Mouse (Mus musculus): ENCODE measurements around the gene Gm28308.

The Gm28308 gene

DNA sequence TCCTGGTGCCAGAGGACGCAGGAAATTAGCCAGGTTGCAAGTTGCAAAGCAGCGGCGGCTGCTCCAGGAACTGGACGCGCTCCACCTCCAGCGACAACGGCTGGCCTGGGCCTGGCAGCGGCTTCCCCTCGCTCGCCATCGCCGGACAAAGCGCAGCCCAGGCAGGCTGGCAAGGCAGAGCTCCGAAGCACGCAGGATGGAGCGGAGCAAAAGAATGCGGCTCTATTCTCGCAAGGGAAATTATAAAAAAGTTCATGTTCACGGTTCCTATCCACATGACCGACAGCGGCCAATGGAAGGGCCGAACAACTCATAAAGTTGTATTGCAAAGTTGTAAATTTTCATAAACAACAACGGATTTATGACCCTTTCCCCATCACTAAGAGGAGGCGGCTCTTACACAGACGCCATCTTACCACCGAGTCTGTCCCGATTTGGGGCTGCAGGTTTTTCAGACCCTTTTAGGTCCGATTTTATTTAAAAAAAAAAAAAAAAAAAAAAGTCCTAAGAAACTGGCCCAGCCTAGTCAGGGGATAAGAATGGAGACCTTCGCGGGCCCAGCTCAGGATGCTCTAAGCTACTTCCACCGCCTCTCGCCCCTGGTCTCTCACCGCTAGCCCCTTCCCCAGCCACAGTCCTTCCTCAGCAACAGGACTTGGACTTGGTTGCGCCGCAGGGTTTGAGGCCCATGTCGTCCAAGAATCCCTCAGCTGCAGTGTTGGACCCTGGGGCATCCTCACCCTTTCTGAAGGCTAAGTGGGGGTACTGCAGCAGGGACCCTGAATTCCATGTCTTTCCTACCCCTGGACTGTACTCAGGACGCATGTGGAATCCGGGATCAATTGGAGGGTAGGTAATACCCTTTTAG lies at the start of gene Gm28308, which contains the start of gene Hoxa3:
TSS of gene Gm28308 (minus strand) at position 221 of the 868 bp plus-strand sequence.
TSS of gene Hoxa3 (minus strand) at position 218 of the 868 bp plus-strand sequence.
- no peak for DNase-seq (ENCODE audit: low read depth, low spot score)

DNA sequence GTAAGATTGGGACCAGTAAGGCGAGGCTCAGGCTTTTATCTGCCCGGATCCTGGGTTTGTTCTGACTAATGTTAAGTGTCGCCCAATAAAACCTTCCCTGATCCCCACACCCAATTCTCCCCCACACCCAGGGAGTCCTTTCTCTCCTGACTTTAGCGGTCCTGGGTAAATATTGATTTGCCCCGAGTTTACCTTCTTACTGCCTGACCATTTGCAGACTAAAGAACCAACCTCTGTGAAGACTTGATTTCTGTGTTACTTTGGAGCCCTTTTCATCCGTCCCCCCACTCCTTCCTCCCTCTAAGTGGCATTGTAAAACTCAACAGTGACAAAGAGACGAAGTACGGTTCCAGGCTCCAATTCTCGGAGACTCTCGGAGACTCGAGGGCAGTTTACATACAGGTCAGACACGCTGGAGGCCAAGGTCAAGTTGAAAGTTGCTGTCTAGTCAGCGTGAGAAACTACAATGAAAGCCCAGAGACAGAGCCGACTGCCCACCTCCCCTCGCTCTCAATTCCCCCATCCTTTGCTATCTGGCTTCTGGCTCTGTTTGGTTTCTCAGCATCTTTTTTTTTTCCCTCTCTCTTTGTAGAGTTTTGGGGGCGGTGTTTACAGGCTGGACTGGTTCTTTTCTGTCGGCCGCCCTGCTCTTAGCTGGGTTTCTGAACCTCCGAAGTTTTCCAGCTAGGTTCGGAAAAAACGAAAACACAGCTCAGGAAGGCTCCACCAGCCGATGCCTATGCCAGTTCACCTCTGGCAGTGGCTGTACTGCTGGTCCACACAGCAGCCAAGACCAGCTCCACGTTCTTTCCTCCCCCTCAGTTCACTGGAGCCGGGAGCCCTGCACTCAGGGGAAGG lies 49.6 kb upstream of the Gm28308 start:
- peak; percentile 25 for DNase-seq (ENCODE audit: low read depth, low spot score)

DNA sequence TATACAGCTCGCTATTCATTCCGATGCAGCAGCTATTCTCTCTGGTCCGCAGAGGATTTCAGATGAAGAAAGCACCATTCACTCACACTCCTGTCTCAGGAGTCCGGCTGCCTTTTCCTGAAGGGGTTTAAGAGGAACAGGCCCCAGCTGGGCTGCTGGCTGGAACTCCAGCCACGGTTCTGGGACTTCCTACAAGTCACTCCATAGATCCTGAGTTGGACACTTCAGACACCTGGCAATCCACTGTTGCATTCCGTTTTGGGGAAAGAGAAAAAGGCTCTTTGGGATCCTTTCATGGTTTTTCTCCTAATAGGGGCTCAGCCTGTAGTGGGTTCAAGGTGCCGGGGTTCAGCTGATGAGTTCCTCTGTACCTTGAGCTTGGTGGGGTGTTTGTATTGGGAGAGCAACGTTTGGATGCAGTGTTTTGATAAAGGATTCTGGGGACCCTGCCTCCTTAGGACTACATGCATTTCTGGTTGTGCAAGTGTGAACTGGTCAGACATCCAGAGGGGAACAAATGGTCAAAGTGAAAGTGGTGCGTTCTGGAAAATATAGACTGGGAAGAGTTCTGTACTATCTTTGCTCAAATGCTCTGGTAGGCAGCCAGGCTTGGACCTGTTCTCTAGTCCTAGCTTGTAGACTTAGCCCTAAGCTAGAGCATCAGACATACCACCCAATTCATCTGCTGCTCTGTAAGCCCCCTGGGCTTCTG lies 48.8 kb upstream of the Gm28308 start:
- DNase-seq (ENCODE audit: low read depth, low spot score) = peak; percentile 26

- peak; percentile 58 for DNase-seq (ENCODE audit: low read depth, low spot score)
These were observed 47.8 kb upstream of the Gm28308 start, which contains the start of gene Hoxa13 for GRCm38 (mm10) chr6:52260654-52261575. TSS of gene Hoxa13 (minus strand) at chr6:52260880.

DNA sequence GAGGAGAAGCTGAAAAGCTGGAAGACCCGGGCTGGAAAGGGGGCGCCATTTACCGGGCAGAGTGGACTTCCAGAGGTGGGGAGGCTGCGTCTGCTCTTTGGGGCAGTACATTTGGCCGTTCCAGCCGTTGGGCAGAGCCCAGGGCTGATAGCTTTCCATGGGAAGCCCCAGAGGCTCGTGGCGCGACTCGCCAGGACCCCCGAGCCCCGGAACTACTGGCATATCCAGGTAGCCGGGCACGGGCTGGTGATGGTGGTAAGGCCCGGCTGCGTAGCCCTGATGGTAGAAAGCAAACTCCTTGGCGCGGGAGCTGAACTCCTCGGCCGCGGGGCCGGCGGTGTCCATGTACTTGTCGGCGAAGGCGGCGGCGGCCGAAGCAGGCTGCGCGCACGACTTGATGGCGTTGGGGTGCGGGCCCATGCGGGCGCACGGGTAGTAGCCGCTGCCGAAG lies 46.7 kb upstream of the Gm28308 start:
- peak; percentile 43 for DNase-seq (ENCODE audit: low read depth, low spot score)

DNA sequence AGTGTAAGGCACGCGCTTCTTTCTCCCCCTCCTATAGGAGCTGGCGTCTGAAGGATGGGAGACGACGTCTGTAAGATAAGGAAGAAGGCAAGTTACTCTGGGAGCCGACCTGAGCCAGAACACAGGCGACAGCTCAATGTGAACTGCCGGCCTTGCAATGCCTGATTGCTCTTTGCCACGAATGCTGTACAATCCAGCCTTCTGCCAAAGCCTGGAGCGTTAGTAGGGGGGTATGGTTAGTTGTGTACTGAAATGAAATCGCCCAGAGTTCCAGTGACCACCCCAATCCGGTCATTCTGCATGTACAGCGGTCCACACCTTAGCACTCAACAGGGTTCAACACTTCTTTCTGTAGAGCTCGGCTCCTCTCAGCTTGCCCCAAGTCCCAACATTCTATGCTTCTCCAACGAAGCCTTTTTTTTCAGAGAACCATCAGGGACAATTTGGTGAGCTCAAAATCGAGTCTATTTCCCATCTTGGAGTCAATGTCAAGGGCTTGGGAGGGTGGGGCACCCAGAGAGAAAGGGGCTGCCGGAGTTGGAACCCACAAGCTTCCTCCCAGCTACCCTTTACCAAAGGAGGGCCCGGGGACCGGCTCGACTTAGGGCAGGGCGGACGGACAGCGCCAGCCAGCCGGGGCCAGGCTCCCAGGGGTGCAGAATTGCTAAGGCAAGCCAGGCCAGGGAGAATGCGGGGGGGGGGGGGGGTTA lies 46.1 kb upstream of the Gm28308 start:
- peak; percentile 35 for DNase-seq (ENCODE audit: low read depth, low spot score)

DNA sequence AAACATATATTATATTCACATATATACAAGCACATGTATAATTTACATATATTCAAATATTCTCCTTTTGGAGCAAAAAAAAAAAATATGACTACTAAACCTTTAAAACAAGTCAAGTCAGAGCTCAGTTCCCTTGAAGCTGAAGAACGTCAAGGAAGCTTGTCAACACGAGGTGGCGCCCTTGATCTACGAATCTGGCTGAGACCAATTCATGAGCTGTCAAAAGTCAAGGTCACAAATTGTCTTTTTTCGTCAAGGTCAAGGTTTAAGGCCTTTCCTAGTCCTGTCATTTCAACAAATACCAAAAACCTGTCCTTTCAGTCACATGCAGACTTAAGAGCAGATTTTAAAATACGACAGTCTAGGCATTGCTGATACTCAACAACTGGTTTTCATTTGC lies 43.8 kb upstream of the Gm28308 start:
- peak; percentile 72 for DNase-seq (ENCODE audit: low read depth, low spot score)

GRCm38 (mm10) chr6:52253511-52254500 lies 40.7 kb upstream of the Gm28308 start:
- peak; percentile 31 for DNase-seq (ENCODE audit: low read depth, low spot score)

DNA sequence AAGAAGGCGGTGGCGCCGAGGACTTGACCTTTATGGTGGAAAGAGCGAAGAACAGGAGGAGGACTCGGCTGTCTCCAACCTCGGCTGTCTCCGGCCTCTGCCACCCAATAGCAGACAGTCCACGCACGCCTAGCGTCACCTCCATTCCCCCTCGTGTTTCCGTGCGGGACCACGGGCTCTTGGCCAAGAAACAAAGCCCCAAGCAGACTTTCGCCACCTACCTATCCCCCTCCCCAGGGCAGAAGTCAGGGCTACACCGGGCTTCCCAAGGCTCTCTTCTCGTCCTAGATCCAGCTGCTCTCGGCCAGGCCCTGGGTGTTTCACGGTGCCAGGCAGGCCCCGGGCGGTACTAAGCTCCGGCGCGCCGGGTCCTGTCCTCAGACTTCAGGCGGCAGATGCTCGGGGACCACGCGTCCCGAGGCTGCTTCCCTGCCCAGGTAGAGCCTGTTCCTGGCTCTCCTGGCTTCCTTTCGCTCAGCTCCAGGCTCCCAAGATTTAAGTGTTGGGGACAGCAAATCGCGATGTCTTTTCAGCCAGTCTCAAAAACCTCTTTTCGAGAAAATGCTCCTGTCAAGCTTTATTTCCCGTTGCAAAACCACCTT lies 39.7 kb upstream of the Gm28308 start:
- peak; percentile 53 for DNase-seq (ENCODE audit: low read depth, low spot score)

DNA sequence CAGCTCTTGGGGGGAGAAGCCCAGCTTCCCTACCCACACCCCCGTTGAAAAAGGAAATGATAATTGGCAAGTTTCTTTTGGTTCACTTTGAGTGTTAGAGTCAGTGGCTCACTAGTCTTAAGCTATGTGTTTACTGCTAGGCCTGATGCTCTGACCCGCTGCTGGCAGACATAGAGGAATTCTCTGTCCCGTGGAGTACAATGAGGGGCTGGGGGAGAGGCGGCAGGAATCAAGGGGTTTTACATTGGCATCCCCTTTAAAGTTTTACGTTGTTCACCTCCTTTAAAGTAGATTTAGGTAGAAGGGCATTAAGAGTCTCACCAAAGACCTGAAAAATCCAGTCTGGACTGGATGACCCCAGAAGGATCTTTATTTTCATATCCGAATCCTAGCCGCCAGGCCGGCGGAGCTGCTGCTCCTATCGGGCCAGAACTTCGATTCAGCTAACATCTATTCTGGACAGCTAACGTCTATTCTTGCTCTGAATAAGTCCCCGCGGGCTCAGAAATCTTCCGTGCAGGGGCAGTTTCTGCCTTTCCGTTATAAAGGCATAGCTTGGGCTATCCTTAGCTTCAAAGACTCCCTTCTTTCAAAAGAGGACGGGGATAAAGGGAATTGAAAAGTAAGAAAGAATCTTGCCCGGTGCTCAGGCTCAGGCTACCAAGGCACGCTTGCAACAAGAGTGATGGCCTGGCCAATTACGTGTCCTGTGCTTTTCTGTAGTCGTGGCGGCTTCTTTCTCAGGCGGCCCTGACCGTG lies 39.1 kb upstream of the Gm28308 start:
- peak; percentile 50 for DNase-seq (ENCODE audit: low read depth, low spot score)

- no peak for DNase-seq (ENCODE audit: low read depth, low spot score)
These were observed 38.2 kb upstream of the Gm28308 start for GRCm38 (mm10) chr6:52251177-52251879.

DNA sequence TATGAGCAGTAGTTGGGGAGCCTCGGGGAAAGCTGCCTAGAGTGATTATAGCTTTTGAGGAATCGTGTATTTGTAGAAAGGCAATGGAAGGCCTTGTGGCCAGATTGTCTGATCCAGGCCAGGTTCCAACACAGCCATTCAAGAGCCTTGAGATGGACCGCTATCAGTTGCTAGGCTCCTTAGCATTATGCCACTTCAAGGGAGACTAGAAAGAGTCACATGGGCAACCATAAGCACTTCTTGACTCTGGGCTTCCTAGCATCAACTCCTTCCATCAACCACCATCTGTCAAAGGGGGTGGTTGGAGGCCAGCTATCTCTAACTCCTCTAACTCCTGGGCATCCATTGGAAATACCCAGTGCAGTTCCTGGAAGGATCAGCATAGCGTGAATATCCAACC lies 36.7 kb upstream of the Gm28308 start:
- DNase-seq (ENCODE audit: low read depth, low spot score) = no peak

GRCm38 (mm10) chr6:52249415-52249738 lies 36.2 kb upstream of the Gm28308 start:
- DNase-seq (ENCODE audit: low read depth, low spot score) = peak; percentile 38

- peak; percentile 47 for DNase-seq (ENCODE audit: low read depth, low spot score)
These were observed 35.7 kb upstream of the Gm28308 start for GRCm38 (mm10) chr6:52248638-52249414.

- peak; percentile 40 for DNase-seq (ENCODE audit: low read depth, low spot score)
These were observed 34.9 kb upstream of the Gm28308 start for GRCm38 (mm10) chr6:52247766-52248637.
